Mouse (Mus musculus) CD8-positive naive resting alpha-beta T cell, adult 2 months (primary cell): ENCODE results near the gene Sult5a1.
A peak's percentile ranks its signal among the peaks of the same experiment; 100 is the strongest.

ENCODE experiments used
- DNase-seq, 2 experiments: peaks; one replicate each; pipeline ENCODE4 v3.0.0; 2022; ENCODE audit warnings: low read depth in 2 of 2, low spot score in 2 of 2

Sult5a1 gene

GRCm38 (mm10) chr8:123101735-123102685 lies 56.1 kb downstream of the Sult5a1 start, which contains the start of gene Rpl13:
Gene Rpl13 (plus strand): TSS chr8:123102350.
- peak; percentile 78 to 84 for DNase-seq

GRCm38 (mm10) chr8:123101244-123101643 lies 56.9 kb downstream of the Sult5a1 start:
- no peak for DNase-seq

GRCm38 (mm10) chr8:123100288-123100687 lies 57.8 kb downstream of the Sult5a1 start:
- DNase-seq = no peak

- no peak for DNase-seq
Measured at GRCm38 (mm10) chr8:123097786-123098584, 60.1 kb downstream of the Sult5a1 start.

GRCm38 (mm10) chr8:123097216-123097615 lies 60.9 kb downstream of the Sult5a1 start:
- no peak for DNase-seq
